Mouse (Mus musculus) stomach, embryonic 14.5 days (tissue): Measurements from ENCODE around the gene Casp7. TPM values are rescaled to one million over a fixed set of nuclear protein-coding genes. Genes with fewer than 3 reads are reported as not detected.
"Not testable (repeated sequence)": the region's sequence is repeated elsewhere in the genome, so short reads cannot be mapped to it uniquely, and the experiment has no call there.

Experiments
- ATAC-seq: fragments of 200-750 bp; cut with Nextera tagmentation; 2 replicates; pipeline ENCODE4 v1.8.0; 2017; ENCODE audit warnings: low read depth, moderate TSS enrichment; ENCODE audit not compliant: insufficient number of reproducible peaks, insufficient read depth, low FRiP score
- H3K27ac ChIP-seq: fragments of 300-500 bp; sonication (generic); 2 replicates; pipeline ENCODE4 v1.5.1; 2014; ENCODE audit warnings: mild to moderate bottlenecking, low read length, moderate library complexity, mixed read lengths
- H3K27me3 ChIP-seq: fragments of 300-500 bp; sonication (generic); 2 replicates; pipeline ENCODE4 v1.6.1; 2014; ENCODE audit warnings: low read length, control low read depth, mixed read lengths; ENCODE audit not compliant: control insufficient read depth, insufficient read depth
- H3K36me3 ChIP-seq: fragments of 300-500 bp; sonication (generic); 2 replicates; pipeline ENCODE4 v1.6.1; 2014; ENCODE audit warnings: mild to moderate bottlenecking, control low read depth, low read length, moderate library complexity, mixed read lengths; ENCODE audit not compliant: control insufficient read depth, insufficient read depth
- H3K4me1 ChIP-seq: fragments of 300-500 bp; sonication (generic); 2 replicates; pipeline ENCODE4 v1.6.1; 2014; ENCODE audit warnings: low read length, control low read depth, mixed read lengths; ENCODE audit not compliant: control insufficient read depth, insufficient read depth
- H3K4me2 ChIP-seq: fragments of 300-500 bp; sonication (generic); replicated peaks from 2 replicates; pipeline ENCODE4 v1.6.1; 2014; ENCODE audit warnings: low read depth, low read length, control low read depth
- H3K4me3 ChIP-seq: fragments of 300-500 bp; sonication (generic); 2 replicates; pipeline ENCODE4 v1.5.1; 2014; ENCODE audit warnings: low read depth, low read length, control low read depth
- H3K9ac ChIP-seq: fragments of 300-500 bp; sonication (generic); replicated peaks from 2 replicates; pipeline ENCODE4 v1.6.1; 2014; ENCODE audit warnings: low read depth, mild to moderate bottlenecking, control low read depth, low read length, moderate library complexity, mixed read lengths
- H3K9me3 ChIP-seq: fragments of 300-500 bp; sonication (generic); 2 replicates; pipeline ENCODE4 v1.6.1; 2016; ENCODE audit warnings: low read depth, low read length, control low read depth; ENCODE audit not compliant: control insufficient read depth
- WGBS: fragments of 180-500 bp; shearing (Covaris S2); extraction: QIAGEN DNeasy Blood & Tissue Kit; methylation state at CpG from one replicate; pipeline ENCODE4 v1.1.7; 2014; 5-methylcytosine and 5-hydroxymethylcytosine counted together
- polyA plus RNA-seq: library from polyadenylated mRNA; unstranded; fragments of >200 nt; fragmentation: Nextera tagmentation; extraction: Ambion mirVana; gene quantifications from 2 replicates; pipeline ENCODE4 v1.2.1, GENCODE M21; 2014

The Casp7 gene
- polyA plus RNA-seq, 1 experiment from 2014 or later = 31.3 TPM

DNA sequence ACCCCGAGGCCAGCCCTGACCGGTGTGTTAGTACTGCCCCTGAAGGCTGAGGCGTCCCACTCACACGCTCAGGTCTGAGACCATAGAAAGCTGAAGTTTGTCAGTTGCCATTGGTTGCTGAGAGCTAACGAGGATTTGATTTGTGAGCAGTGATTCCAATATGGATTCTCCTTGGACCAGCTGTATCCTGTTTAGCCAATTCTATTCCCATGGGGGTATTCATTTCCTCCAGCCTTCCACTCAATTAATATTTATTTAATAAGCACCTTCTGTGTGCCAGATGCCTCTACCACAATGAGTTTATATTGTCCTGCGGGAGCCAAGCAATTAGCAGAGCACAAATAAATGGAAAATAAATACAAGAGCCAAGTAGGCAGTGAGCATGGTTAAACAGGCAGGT is 4.9 kb downstream of the Casp7 start:
- peaks cover 7% of the 10 kb centered on the region for H3K4me1 ChIP-seq
- H3K36me3 ChIP-seq = no peaks in the 10 kb centered on the region
- no peak overlapping the region for H3K4me3 ChIP-seq
- H3K4me2 ChIP-seq = no peak overlapping the region
- 82% methylated on average over 6 of the region's 6 CpGs for WGBS
- no peak overlapping the region for H3K27ac ChIP-seq
- H3K27me3 ChIP-seq = no peaks in the 10 kb centered on the region
- ATAC-seq = no peak
- no peaks in the 10 kb centered on the region for H3K9me3 ChIP-seq
- H3K9ac ChIP-seq = no peak overlapping the region

DNA sequence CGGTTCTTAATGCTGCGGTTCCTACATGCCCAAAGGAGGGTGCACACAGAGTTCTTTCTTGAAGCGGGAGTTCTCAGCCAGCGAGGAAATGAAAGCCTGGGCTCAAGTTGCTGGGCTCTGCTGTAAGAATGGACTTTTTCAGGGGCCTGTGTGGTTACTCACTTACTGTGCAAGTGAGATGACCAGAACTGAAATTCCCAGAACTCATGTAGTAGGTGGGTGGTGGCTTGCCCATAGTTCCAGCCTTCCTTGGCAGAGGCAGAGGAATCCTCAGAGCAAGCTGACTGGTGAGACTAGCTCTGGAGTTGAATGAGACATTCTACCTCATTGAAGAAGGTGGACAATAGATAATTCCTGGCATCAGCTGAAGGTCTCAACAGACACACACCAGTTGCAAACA is 8.9 kb downstream of the Casp7 start:
- no peaks in the 10 kb centered on the region for H3K27me3 ChIP-seq
- peaks cover 5% of the 10 kb centered on the region; the same call in 1 of the 2 replicates for H3K36me3 ChIP-seq
- no peak for ATAC-seq
- 96% methylated on average over 4 of the region's 4 CpGs for WGBS
- no peak overlapping the region for H3K9ac ChIP-seq
- H3K9me3 ChIP-seq = no peaks in the 10 kb centered on the region
- no peak overlapping the region for H3K27ac ChIP-seq
- no peak overlapping the region for H3K4me3 ChIP-seq
- no peak overlapping the region for H3K4me2 ChIP-seq
- no peaks in the 10 kb centered on the region for H3K4me1 ChIP-seq

DNA sequence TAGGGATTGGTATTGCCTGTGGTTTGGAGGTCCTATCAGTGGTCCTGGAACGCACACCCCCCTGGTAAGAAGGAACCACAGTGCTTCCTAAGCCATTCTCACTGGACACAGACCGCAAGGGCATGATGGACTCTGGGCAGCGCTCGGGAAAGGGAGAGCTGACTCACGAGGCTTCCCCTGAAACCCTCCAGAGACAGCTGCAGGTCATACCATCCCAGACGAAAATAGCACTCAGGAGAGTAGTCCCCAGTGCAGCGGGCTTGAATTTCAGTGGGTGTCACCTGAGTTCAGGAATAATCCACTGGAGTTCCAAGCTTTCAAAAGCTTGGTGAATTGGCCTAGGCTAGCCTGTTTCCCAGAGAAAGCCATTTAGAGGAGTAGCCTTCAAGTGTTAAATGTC is 9.7 kb downstream of the Casp7 start:
- Histone ChIP-seq H3K4me2 (no peak overlapping the region), H3K27me3 (no peaks in the 10 kb centered on the region), H3K4me1 (no peaks in the 10 kb centered on the region), H3K9me3 (no peaks in the 10 kb centered on the region), H3K4me3 (no peak overlapping the region), H3K36me3 (peaks cover 5% of the 10 kb centered on the region; the same call in 1 of the 2 replicates), H3K9ac (no peak overlapping the region), H3K27ac (no peak overlapping the region)
- ATAC-seq = no peak
- WGBS = 96% methylated on average over 7 of the region's 7 CpGs

DNA sequence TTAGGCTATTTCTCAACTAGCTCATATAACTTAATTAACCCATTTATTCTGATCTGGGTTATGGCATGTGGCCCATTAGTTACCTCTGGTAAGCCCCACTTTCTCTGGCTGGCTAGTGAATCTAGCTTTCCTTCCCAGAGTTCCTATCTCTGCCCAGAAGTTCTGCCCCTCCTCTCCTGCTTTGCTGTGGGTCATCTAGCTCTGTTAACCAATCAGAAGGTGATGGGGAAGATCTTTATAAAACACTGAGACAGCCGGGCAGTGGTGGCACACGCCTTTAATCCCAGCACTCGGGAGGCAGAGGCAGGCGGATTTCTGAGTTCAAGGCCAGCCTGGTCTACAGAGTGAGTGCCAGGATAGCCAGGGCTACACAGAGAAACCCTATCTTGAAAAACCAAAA is 13.0 kb downstream of the Casp7 start:
- not testable (repeated sequence) for H3K4me1 ChIP-seq
- 97% methylated on average over 4 of the region's 4 CpGs for WGBS

DNA sequence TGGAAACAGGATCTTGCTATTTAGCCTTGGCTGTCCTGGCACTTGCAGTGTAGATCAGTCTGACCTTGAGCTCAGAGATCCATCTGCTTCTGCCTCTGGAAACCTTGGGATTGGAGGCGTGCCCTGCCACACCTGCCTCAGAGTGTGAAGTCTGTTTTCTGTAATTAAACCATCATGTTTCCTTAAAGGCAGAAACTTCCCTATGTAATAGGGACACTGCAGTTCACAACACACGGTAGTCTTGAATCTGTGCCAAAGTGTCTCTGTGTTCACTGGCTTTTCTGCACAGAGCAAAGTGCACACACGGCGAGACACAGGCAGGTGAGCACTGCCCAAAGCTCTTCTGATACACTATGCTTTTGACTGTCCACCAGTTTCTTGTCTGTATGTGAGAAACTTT is 21.5 kb downstream of the Casp7 start:
- Histone ChIP-seq H3K4me1 (peaks cover 5% of the 10 kb centered on the region), H3K27ac (no peak overlapping the region), H3K4me3 (no peak overlapping the region), H3K36me3 (no peaks in the 10 kb centered on the region), H3K27me3 (no peaks in the 10 kb centered on the region), H3K4me2 (no peak overlapping the region), H3K9ac (no peak overlapping the region), H3K9me3 (no peaks in the 10 kb centered on the region)
- ATAC-seq = no peak
- 83% methylated on average over 4 of the region's 4 CpGs for WGBS

More for the DNA sequence above, 13.0 kb downstream of the Casp7 start:
- not testable (repeated sequence) for H3K9me3 ChIP-seq, H3K36me3 ChIP-seq, H3K4me2 ChIP-seq, H3K27me3 ChIP-seq, H3K27ac ChIP-seq, H3K9ac ChIP-seq, ATAC-seq, H3K4me3 ChIP-seq

DNA sequence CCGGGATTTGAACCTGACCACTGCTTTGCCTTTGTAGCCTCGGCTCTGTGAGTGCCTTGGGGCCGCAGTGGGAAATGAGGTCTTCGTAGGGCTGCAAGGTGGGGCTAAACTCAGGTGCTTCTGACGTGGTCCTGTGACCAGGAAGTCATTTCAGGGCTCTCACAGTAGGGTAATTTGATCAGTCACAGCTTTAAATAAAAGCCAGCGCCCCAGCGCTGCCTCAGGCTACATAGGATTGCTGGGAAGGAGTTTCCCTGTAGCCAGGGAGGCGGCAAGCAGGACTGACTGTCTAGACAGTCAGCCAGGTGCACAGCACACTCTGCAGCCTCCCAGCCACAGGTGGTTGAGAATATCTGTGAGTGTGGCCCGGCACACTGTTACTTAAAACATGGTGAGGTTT is 22.5 kb downstream of the Casp7 start:
- 62% methylated on average over 9 of the region's 9 CpGs for WGBS
- no peak overlapping the region for H3K9ac ChIP-seq
- ATAC-seq = no peak

DNA sequence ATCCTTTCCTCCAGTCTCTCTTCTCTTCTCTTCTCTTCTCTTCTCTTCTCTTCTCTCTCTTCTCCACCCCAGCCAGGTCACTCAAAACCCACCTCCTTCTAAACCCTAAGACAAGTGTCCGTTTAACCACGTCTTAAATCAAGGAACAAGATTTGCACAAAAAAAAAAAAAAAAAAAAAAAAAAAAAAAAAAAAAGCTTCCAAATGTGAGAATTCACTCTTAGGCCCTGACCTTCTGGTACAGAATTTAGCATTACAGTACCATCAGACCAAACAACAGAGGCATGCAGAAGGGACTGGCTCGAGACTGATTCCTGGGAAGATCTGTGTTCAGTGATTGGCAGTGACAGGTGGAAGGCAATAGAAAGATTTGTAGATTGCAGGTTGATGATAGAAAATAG is 23.4 kb downstream of the Casp7 start:
- ATAC-seq = no peak
- peaks cover 9% of the 10 kb centered on the region for H3K4me1 ChIP-seq
- no peak overlapping the region for H3K27ac ChIP-seq
- H3K36me3 ChIP-seq = no peaks in the 10 kb centered on the region; the same call in 1 of the 2 replicates
- H3K9ac ChIP-seq = no peak overlapping the region
- no peak overlapping the region for H3K4me3 ChIP-seq
- H3K27me3 ChIP-seq = no peaks in the 10 kb centered on the region
- H3K9me3 ChIP-seq = no peaks in the 10 kb centered on the region
- 82% methylated on average over 3 of the region's 3 CpGs for whole genome bisulfite sequencing
- no peak overlapping the region for H3K4me2 ChIP-seq

More for the DNA sequence above, 22.5 kb downstream of the Casp7 start:
- H3K27me3 ChIP-seq = no peaks in the 10 kb centered on the region
- no peak overlapping the region for H3K4me3 ChIP-seq
- H3K27ac ChIP-seq = no peak overlapping the region
- no peaks in the 10 kb centered on the region for H3K9me3 ChIP-seq
- H3K36me3 ChIP-seq = no peaks in the 10 kb centered on the region; the same call in 1 of the 2 replicates
- H3K4me1 ChIP-seq = peaks cover 9% of the 10 kb centered on the region
- H3K4me2 ChIP-seq = no peak overlapping the region

DNA sequence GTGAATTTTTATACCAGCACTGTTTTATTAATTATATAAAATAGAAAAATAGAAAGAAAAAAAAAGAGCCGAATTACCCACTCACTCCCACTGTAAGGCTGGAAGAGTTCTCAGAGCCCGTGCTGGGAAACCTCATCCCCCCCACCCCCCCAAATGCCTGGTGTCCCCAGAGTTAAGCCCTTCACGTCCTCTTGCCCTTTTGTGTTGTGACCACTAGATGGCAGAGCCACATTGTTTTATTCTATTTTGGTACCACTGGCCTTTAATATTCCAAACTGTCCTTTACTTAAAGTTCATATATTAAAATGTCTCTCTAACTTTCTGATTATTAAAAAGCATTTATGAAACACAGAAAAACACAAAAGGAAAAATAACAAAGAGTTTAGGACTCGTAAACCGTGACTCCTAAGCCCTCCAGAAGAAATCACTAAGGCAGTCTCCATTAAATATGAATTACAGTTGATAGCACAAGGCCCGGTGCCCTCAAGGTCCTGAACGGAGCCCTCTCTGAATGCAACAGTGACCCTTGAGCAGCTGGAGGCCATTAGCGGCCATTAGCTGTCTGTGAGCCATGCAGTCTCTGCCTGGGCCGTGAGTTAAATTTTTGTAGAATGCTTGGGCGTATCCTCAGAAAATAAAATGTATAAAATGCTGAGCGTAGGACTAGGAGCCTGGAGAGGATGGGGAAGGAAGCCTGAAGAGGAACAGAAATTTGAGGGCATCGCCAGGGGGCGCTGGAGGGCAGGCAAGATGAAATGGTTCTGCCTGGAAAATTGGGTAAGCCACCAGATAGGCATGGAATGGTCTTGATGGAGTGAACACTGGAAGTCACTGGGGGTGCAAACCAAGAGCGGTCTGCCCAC is 25.8 kb downstream of the Casp7 start:
- H3K36me3 ChIP-seq = no peaks in the 10 kb centered on the region; the same call in 1 of the 2 replicates
- WGBS = 27% methylated on average over 14 of the region's 14 CpGs
- H3K4me2 ChIP-seq = no peak overlapping the region
- no peak overlapping the region for H3K9ac ChIP-seq
- no peak overlapping the region for H3K27ac ChIP-seq
- H3K27me3 ChIP-seq = no peaks in the 10 kb centered on the region
- no peak overlapping the region for H3K4me3 ChIP-seq
- H3K4me1 ChIP-seq = peaks cover 13% of the 10 kb centered on the region
- ATAC-seq = peak; percentile 51; the same call in 1 of the 2 replicates
- H3K9me3 ChIP-seq = no peaks in the 10 kb centered on the region
